Mouse (Mus musculus): ENCODE data around the gene Gm49321.

Gm49321 gene

GRCm38 (mm10) chr12:73949318-73950058, 12.0 kb downstream of the Gm49321 start:
- peak; percentile 56 for DNase-seq (ENCODE audit: low spot score)

- DNase-seq (ENCODE audit: low spot score) = peak; percentile 45
These were observed 15.4 kb downstream of the Gm49321 start for GRCm38 (mm10) chr12:73952879-73953278.

GRCm38 (mm10) chr12:73953420-73954186, 16.1 kb downstream of the Gm49321 start:
- no peak for DNase-seq (ENCODE audit: low spot score)

- no peak for DNase-seq (ENCODE audit: low spot score)
These were observed 17.3 kb downstream of the Gm49321 start for GRCm38 (mm10) chr12:73954785-73955184.

GRCm38 (mm10) chr12:73957676-73958075, 20.2 kb downstream of the Gm49321 start:
- DNase-seq (ENCODE audit: low spot score) = no peak

- DNase-seq (ENCODE audit: low spot score) = no peak
These were observed 21.4 kb downstream of the Gm49321 start for GRCm38 (mm10) chr12:73958830-73959229.

- peak; percentile 97 for DNase-seq (ENCODE audit: low spot score)
These were observed 27.1 kb downstream of the Gm49321 start, which contains the start of gene Snapc1 for GRCm38 (mm10) chr12:73964291-73965281. Gene Snapc1 (plus strand): TSS chr12:73964481.

- no peak for DNase-seq (ENCODE audit: low spot score)
These were observed 31.7 kb downstream of the Gm49321 start for GRCm38 (mm10) chr12:73969142-73969541.

GRCm38 (mm10) chr12:73974584-73974983, 37.1 kb downstream of the Gm49321 start:
- DNase-seq (ENCODE audit: low spot score) = no peak

- no peak for DNase-seq (ENCODE audit: low spot score)
These were observed 40.7 kb downstream of the Gm49321 start for GRCm38 (mm10) chr12:73978144-73978543.

- DNase-seq (ENCODE audit: low spot score) = no peak
These were observed 42.2 kb downstream of the Gm49321 start for GRCm38 (mm10) chr12:73979667-73980066.

- no peak for DNase-seq (ENCODE audit: low spot score)
These were observed 45.1 kb downstream of the Gm49321 start for GRCm38 (mm10) chr12:73982533-73982932.

GRCm38 (mm10) chr12:73986299-73986698, 48.8 kb downstream of the Gm49321 start:
- no peak for DNase-seq (ENCODE audit: low spot score)

- no peak for DNase-seq (ENCODE audit: low spot score)
These were observed 51.0 kb downstream of the Gm49321 start for GRCm38 (mm10) chr12:73988393-73989008.

GRCm38 (mm10) chr12:73989594-73989993, 52.1 kb downstream of the Gm49321 start:
- DNase-seq (ENCODE audit: low spot score) = no peak

GRCm38 (mm10) chr12:73996906-73997296, 59.4 kb downstream of the Gm49321 start:
- DNase-seq (ENCODE audit: low spot score) = no peak

GRCm38 (mm10) chr12:73997297-73998127, 60.1 kb downstream of the Gm49321 start, which contains the start of gene Syt16:
Gene Syt16 (plus strand): TSS chr12:73997661.
- DNase-seq (ENCODE audit: low spot score) = no peak

- DNase-seq (ENCODE audit: low spot score) = no peak
These were observed 60.6 kb downstream of the Gm49321 start for GRCm38 (mm10) chr12:73998128-73998456.

GRCm38 (mm10) chr12:74002449-74002848, 65.0 kb downstream of the Gm49321 start:
- no peak for DNase-seq (ENCODE audit: low spot score)

GRCm38 (mm10) chr12:74009448-74009911, 72.0 kb downstream of the Gm49321 start:
- peak; percentile 19 for DNase-seq (ENCODE audit: low spot score)

- peak; percentile 54 for DNase-seq (ENCODE audit: low spot score)
These were observed 76.3 kb downstream of the Gm49321 start for GRCm38 (mm10) chr12:74013739-74014138.
